Mouse (Mus musculus) liver, embryonic 13.5 days (tissue): ENCODE measurements around the gene Bach2. TPM values are rescaled to one million over a fixed set of nuclear protein-coding genes. Genes with fewer than 3 reads are reported as not detected.

Experiments
- ATAC-seq: fragments of 200-750 bp; cut with Nextera tagmentation; 2 replicates; pipeline ENCODE4 v1.8.0; 2017; ENCODE audit warnings: low read depth, mild to moderate bottlenecking, moderate number of reproducible peaks, moderate library complexity
- DNase-seq: peaks from one replicate; pipeline ENCODE4 v3.0.0; 2022
- H3K27ac ChIP-seq: fragments of 300-500 bp; sonication (generic); 2 replicates; pipeline ENCODE4 v1.5.1; 2015; ENCODE audit warnings: moderate library complexity, mild to moderate bottlenecking, inconsistent platforms
- H3K27me3 ChIP-seq: fragments of 300-500 bp; sonication (generic); 2 replicates; pipeline ENCODE4 v1.6.1; 2015; ENCODE audit warnings: mild to moderate bottlenecking, inconsistent platforms
- H3K36me3 ChIP-seq: fragments of 300-500 bp; sonication (generic); 2 replicates; pipeline ENCODE4 v1.6.1; 2015; ENCODE audit warnings: mild to moderate bottlenecking, inconsistent platforms
- H3K4me1 ChIP-seq: fragments of 300-500 bp; sonication (generic); replicated peaks from 2 replicates; pipeline ENCODE4 v1.6.1; 2015; ENCODE audit warnings: inconsistent platforms
- H3K4me2 ChIP-seq: fragments of 300-500 bp; sonication (generic); 2 replicates; pipeline ENCODE4 v1.6.1; 2015; ENCODE audit warnings: inconsistent platforms, mild to moderate bottlenecking, moderate library complexity
- H3K4me3 ChIP-seq: fragments of 300-500 bp; sonication (generic); replicated peaks from 2 replicates; pipeline ENCODE4 v1.5.1; 2015; ENCODE audit warnings: mild to moderate bottlenecking, inconsistent platforms
- H3K9ac ChIP-seq: fragments of 300-500 bp; sonication (generic); 2 replicates; pipeline ENCODE4 v1.6.1; 2015; ENCODE audit warnings: mild to moderate bottlenecking, inconsistent platforms
- H3K9me3 ChIP-seq: fragments of 300-500 bp; sonication (generic); replicated peaks from 2 replicates; pipeline ENCODE4 v1.6.1; 2016; ENCODE audit warnings: inconsistent platforms
- WGBS: fragments of 180-500 bp; shearing (Covaris S2); methylation state at CpG from one replicate; pipeline ENCODE4 v1.1.7; 2015; ENCODE audit not compliant: insufficient replicate concordance; 5-methylcytosine and 5-hydroxymethylcytosine counted together
- polyA plus RNA-seq: library from polyadenylated mRNA; unstranded; fragments of >200 nt; fragmentation: Nextera tagmentation; extraction: Ambion mirVana; gene quantifications from 2 replicates; pipeline ENCODE4 v1.2.1, GENCODE M21; 2015

Gene Bach2
- polyA plus RNA-seq, 1 experiment from 2014 or later, result 1.2 TPM

DNA sequence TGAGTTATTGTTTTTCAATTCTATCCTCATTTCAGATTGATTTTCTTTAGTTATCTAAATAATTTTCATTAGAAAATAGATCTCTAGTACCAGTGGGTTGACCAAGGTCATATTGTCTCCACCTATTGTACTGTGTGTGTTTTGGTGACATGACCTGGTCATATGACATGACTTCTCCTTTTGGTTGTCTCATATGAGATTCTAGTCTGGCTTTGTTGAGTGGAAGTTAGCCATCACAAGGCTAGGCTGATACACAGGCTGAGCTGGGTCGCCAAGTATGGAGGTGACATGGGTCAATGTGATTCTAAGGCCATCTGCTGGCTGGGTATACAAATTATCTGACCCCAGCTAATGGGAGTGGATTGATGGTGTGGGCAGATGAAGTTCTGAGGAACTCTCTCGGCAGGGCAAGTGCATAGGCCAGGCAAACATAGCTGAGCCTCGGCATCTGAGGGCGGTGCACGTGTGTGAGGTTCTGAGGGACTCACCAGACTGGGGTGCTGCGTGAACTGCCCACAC lies 36.2 kb downstream of the Bach2 start:
- Histone ChIP-seq H3K27me3 (no peaks in the 10 kb centered on the region), H3K9ac (no peak overlapping the region), H3K4me2 (no peak overlapping the region), H3K4me1 (no peaks in the 10 kb centered on the region), H3K4me3 (no peak overlapping the region), H3K36me3 (no peaks in the 10 kb centered on the region), H3K27ac (no peak overlapping the region), H3K9me3 (no peaks in the 10 kb centered on the region)
- ATAC-seq (no peak), DNase-seq (no peak)
- WGBS, result 69% methylated on average over 6 of the region's 6 CpGs

DNA sequence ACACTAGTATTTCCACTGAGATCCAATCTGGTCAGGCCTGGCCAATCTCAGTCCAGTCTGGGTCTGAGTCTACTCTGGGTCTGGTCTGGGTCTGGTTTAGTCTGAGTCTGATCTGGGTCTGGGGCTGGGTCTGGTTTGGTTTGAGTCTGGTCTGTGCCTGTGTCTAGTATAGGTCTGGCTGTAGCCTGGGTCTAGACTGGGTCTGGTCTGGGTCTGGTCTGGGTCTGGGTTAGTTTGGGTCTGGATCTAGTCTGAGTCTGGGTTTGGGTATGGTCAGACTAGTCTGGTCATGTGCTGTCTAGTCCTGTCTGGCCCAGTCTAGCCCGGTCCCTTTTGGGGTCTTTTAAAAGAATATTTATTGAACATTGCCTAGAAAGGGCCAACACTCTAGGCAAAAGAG lies 41.2 kb downstream of the Bach2 start:
- DNase-seq (no peak), ATAC-seq (no peak)
- no peaks in the 10 kb centered on the region for H3K9me3 ChIP-seq
- H3K4me3 ChIP-seq, result no peak overlapping the region
- H3K9ac ChIP-seq, result no peak overlapping the region
- no peaks in the 10 kb centered on the region for H3K27me3 ChIP-seq
- H3K36me3 ChIP-seq, result no peaks in the 10 kb centered on the region
- 68% methylated on average over 1 of the region's 1 CpGs for WGBS
- no peak overlapping the region for H3K4me2 ChIP-seq
- no peaks in the 10 kb centered on the region for H3K4me1 ChIP-seq
- no peak overlapping the region for H3K27ac ChIP-seq

DNA sequence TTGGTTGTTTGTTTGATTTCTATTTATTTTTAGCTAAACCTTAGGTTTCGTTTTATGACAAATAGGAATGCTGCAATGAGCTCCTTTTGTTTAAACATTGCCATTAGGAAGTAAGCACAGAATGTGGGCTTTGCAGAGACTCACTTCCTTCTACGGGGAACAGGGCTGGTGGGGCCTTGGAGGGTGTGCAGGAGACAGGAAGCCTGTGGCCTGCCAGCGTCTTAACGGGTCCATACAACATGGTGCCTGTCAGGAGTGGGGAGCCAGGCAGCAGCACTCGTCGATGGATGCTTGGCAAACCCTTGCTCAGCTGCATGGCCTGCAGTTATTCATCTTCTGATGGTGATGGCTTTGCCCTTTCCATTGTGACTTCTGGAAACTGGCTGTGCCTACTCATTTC lies 41.8 kb downstream of the Bach2 start:
- ATAC-seq (no peak), DNase-seq (no peak)
- H3K9ac ChIP-seq, result no peak overlapping the region
- H3K9me3 ChIP-seq, result no peaks in the 10 kb centered on the region
- WGBS, result 10% methylated on average over 6 of the region's 6 CpGs
- H3K36me3 ChIP-seq, result no peaks in the 10 kb centered on the region
- no peak overlapping the region for H3K4me2 ChIP-seq
- no peaks in the 10 kb centered on the region for H3K27me3 ChIP-seq
- H3K4me3 ChIP-seq, result no peak overlapping the region
- H3K27ac ChIP-seq, result no peak overlapping the region
- H3K4me1 ChIP-seq, result no peaks in the 10 kb centered on the region

DNA sequence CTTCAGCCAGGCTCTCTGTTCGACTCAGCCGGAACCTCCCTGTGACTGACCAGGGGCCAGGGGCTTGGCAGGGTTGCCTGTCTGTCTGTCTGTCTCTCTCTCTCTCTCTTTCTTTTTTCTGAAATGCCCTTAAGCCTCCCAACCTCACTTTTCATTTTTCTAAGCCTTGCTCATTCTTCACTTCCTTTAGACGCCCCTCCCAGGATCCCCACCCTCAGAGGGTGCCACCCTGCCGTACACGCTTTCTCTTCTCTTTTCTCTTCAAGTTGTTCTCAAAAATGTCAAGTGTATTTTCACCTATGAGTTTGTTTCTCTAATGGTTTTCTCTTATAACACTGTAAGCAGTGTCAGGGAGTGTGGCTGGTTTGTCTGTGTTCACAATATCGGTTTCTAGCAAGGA lies 42.7 kb downstream of the Bach2 start:
- 67% methylated on average over 6 of the region's 6 CpGs for whole genome bisulfite sequencing
- Histone ChIP-seq H3K36me3 (no peaks in the 10 kb centered on the region), H3K27ac (no peak overlapping the region), H3K4me3 (no peak overlapping the region), H3K9ac (no peak overlapping the region), H3K9me3 (no peaks in the 10 kb centered on the region), H3K4me1 (no peaks in the 10 kb centered on the region), H3K4me2 (no peak overlapping the region), H3K27me3 (no peaks in the 10 kb centered on the region)
- ATAC-seq (no peak), DNase-seq (no peak)

DNA sequence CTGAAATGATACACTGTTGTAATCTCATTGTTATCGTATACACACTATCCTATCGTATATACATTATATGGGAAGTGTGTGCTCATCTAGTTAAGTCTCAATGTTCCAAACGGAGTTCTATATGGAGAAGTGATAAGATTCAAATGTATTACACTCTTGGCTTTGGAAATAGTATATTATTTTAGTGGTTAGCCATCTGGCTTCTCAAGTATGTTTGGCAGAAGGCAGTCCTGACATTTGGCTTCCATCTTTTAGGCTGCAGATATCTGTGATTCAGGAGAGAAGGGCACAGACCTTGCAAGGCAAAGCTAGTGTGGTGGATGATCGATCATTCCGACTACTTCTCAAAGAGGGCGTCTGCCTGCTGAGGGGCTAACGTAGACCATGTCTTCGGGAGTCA lies 47.8 kb downstream of the Bach2 start:
- WGBS, result 78% methylated on average over 8 of the region's 8 CpGs
- Histone ChIP-seq H3K9me3 (no peaks in the 10 kb centered on the region), H3K4me2 (no peak overlapping the region), H3K9ac (no peak overlapping the region), H3K36me3 (no peaks in the 10 kb centered on the region), H3K4me3 (no peak overlapping the region), H3K4me1 (peaks cover 35% of the 10 kb centered on the region), H3K27me3 (no peaks in the 10 kb centered on the region), H3K27ac (no peak overlapping the region)
- ATAC-seq, result no peak
- DNase-seq, result no peak

DNA sequence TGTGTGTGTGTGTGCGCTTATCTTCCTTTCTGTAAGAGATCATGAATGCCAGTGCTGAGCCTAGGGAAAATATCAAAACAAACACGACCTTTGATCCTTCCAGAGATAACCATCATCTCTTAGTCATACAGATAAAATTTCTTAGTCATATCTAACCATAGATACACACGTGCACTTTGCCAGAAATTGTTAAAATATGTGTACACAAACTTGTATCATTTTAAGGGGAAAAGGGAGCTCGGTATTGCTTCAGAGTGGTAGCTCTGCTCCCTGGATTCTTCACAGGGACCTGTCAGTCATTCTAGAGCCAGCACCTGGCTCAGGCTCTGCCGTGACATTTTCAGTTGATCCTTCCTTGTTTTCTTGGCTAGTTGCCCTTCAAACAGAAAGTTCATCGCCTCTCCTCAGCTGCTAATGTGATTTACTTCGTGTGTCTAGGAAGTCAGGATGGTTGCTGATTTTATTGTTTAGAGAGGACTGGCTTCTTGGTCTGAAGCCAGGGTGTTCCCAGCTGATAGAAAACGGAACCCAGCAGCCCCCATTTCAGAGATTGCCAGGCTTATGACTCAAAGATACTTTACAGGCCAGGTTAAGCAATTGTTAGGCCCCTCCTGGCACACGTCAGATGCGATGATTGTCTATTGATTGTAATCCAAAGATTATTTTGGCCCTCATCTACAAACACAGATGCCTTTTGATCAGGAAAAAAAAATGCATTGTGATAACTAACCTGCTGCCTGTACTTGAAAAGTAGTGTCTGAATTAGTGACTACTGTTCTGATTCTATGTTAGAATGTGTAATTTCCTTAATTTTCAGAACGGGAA lies 49.6 kb downstream of the Bach2 start:
- DNase-seq (no peak), ATAC-seq (no peak)
- Histone ChIP-seq H3K4me2 (no peak overlapping the region), H3K27ac (no peak overlapping the region), H3K36me3 (no peaks in the 10 kb centered on the region), H3K4me1 (peaks cover 39% of the 10 kb centered on the region), H3K9me3 (no peaks in the 10 kb centered on the region), H3K27me3 (no peaks in the 10 kb centered on the region), H3K9ac (no peak overlapping the region), H3K4me3 (no peak overlapping the region)
- 31% methylated on average over 11 of the region's 11 CpGs for WGBS

DNA sequence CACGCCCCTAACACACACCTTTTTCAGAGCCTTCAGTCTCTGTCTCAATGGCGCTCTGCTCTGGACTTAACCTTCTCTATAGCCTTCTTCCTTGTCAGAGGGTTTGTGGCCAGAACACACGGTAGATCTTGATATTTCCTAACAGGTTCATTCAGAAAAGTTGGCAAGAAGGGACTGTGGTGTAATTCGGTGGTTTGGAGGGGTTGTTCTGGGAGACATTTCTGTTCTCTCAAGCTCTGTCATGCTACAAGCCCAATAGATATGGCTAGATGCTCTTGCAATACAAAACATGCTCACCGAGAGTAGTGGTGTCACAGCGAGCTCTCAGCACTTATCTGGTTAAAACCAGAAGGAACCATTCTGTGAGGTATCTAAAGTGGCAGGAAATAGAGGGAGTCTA lies 51.2 kb downstream of the Bach2 start:
- DNase-seq, result no peak
- Histone ChIP-seq H3K9me3 (no peaks in the 10 kb centered on the region), H3K27ac (no peak overlapping the region), H3K36me3 (no peaks in the 10 kb centered on the region), H3K27me3 (no peaks in the 10 kb centered on the region), H3K4me2 (no peak overlapping the region), H3K4me1 (peaks cover 39% of the 10 kb centered on the region), H3K4me3 (no peak overlapping the region), H3K9ac (no peak overlapping the region)
- WGBS, result 27% methylated on average over 6 of the region's 6 CpGs
- ATAC-seq, result no peak

DNA sequence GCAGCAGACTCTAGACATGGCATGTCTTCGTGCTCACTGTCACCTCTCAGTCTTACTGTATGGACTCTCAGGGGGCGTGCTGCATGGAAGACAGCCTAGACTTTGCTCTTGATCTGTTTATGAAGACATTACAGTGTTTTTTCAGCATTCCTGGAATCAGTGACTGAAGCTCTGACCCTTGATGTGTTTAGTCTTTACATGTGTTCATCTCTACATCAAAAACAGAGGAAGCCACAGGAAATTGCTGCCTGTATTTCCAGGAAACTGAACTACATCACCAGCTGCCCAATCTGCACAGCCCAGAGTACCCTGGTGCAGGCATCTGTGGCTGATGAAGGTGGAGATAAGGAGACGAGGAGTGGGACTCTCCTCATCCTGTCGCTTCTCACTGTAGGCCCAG lies 52.8 kb downstream of the Bach2 start:
- Histone ChIP-seq H3K9ac (no peak overlapping the region), H3K27ac (no peak overlapping the region), H3K9me3 (no peaks in the 10 kb centered on the region), H3K4me3 (no peak overlapping the region), H3K36me3 (no peaks in the 10 kb centered on the region), H3K4me1 (peaks cover 39% of the 10 kb centered on the region), H3K4me2 (no peak overlapping the region), H3K27me3 (no peaks in the 10 kb centered on the region)
- DNase-seq, result no peak
- WGBS, result 30% methylated on average over 4 of the region's 4 CpGs
- no peak; the same call in 1 of the 2 replicates for ATAC-seq

DNA sequence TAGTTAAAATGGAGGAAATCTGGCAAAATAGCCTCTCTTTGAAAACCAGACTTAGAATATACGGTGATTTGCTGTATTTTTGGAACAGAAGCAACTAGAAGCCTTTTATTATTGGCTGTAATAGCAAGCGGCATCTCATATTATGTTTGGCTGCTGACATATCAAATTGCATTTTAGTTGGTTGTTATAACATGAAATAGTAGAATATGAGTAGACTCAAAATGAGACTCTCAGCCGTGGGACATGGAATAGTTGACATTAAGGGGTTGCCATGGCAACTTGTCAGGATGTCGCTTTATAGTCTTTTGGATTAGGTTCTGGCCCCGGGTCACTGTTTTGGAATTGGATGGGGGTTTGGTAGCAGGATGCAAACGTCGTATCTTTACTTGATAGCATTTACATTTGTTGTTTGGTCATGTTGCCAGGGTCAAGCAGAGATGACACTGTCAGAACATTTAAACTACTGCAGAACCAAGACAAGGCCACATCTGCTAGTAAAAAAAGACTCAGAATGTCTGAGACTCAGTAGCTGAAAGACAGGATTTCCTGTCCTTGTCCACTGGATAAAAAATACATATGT lies 55.2 kb downstream of the Bach2 start:
- H3K4me1 ChIP-seq, result peaks cover 36% of the 10 kb centered on the region
- no peak overlapping the region for H3K4me2 ChIP-seq
- H3K9ac ChIP-seq, result no peak overlapping the region
- WGBS, result 76% methylated on average over 7 of the region's 7 CpGs
- no peaks in the 10 kb centered on the region for H3K9me3 ChIP-seq
- DNase-seq (no peak), ATAC-seq (no peak)
- no peak overlapping the region for H3K27ac ChIP-seq
- no peak overlapping the region for H3K4me3 ChIP-seq
- H3K27me3 ChIP-seq, result no peaks in the 10 kb centered on the region
- no peaks in the 10 kb centered on the region for H3K36me3 ChIP-seq

DNA sequence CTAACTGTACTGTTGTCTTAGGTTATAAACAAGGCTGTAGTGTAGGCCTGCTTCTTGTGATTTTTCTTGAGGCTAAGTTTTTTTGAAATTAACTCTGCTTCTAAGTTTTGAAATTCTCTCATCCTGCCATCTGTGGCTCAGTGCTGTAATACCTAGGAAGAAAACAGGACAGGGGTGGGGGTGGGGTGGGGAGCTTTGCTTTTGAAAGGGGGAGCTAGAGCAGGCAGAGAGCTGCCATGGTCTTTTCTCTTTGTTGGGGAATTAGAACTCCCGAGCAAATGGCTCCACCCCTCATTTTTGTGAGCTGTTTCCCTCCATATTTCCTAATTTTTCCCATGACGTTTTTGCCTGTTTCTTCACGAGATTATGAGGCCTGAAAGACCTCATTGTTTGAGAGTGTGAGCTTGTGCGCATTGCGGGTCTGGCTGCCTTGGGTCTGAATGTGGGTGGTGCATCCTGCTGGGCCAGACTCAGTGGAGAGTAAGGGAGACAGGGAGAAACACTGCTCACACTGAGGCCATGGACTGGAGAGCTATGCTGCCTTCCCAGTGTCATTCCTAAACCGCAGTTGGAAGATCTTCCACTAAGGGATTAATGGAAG lies 58.6 kb downstream of the Bach2 start:
- Histone ChIP-seq H3K36me3 (no peaks in the 10 kb centered on the region), H3K27me3 (no peaks in the 10 kb centered on the region), H3K9ac (no peak overlapping the region), H3K4me3 (no peak overlapping the region), H3K9me3 (no peaks in the 10 kb centered on the region), H3K4me2 (no peak overlapping the region), H3K4me1 (peaks cover 12% of the 10 kb centered on the region), H3K27ac (no peak overlapping the region)
- DNase-seq (no peak), ATAC-seq (no peak)
- 50% methylated on average over 6 of the region's 6 CpGs for WGBS

DNA sequence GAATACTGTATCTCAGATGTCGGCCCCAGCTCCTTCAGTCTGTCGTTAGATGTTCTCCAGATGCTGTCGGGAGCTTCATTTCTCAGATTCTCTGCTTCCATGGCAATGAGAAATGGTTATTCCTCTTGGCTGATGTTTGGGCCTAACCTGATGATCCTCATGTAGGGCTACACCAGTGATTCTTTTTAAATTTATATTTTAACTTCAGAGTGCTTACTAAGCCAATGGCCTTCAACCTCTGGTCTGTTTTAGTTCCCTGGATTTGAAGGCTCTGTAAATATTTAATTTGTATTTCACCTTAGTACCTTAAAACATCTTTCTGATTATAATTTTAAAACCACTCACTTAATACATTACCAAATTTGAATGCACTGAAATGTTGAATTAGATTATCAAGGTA lies 60.6 kb downstream of the Bach2 start:
- Histone ChIP-seq H3K27me3 (no peaks in the 10 kb centered on the region), H3K9me3 (no peaks in the 10 kb centered on the region), H3K4me3 (no peak overlapping the region), H3K36me3 (no peaks in the 10 kb centered on the region), H3K27ac (no peak overlapping the region), H3K4me1 (peaks cover 31% of the 10 kb centered on the region), H3K4me2 (no peak overlapping the region), H3K9ac (no peak overlapping the region)
- DNase-seq, result no peak
- no peak for ATAC-seq
- WGBS, result 72% methylated on average over 3 of the region's 3 CpGs
